Mouse (Mus musculus) monocyte, adult 59 days (primary cell): Measurements from ENCODE around the gene Serpinb9c. TPM values are rescaled to one million over a fixed set of nuclear protein-coding genes. Genes with fewer than 3 reads are reported as not detected.

ENCODE experiments used
- total RNA-seq, 2 experiments: library from RNA; stranded (reverse); gene quantifications; one replicate each; pipeline ENCODE4 v1.2.4; 2023

Serpinb9c gene
- not detected for total RNA-seq

GRCm38 (mm10) chr13:33159642-33160041 is at the start of gene Serpinb9c:
Serpinb9c (minus strand) TSS chr13:33159742.

DNA sequence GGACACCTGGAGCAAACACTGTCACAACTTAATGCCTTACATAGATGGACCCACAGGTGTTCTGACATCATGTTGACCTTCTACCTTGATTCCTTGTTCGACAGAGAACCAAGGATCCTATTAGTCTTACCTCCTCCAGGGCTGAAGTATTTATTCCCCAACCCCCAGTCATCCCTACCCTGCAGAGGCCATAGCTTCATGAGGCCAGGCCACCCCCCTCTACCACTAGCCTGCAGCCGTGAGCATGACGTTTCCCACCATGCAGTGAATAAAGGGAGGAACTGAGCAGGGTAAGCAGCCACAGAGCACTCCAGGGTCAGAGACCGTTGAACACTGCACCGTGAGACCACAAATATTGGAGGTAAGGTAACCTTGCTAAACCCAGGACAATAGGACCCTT is 33.1 kb upstream of the Serpinb9c start, which contains the start of gene Serpinb9d:
Gene Serpinb9d, plus strand, starts transcription at position 301 of the 400 bp plus-strand sequence.

Other genes starting within 250 kb of the Serpinb9c start
- gene Serpinb6b, start 194.5 kb downstream of the Serpinb9c start, total RNA-seq: 1 to 10 TPM; 2.1 to 2.4 TPM
- gene Serpinb9, start 156.5 kb downstream of the Serpinb9c start, total RNA-seq: 1 to 10 TPM; 3.6 to 3.7 TPM
- gene Serpinb9b, start 132.3 kb downstream of the Serpinb9c start, total RNA-seq: not detected
- under 1 TPM in 1 of 2 experiments, not detected in 1; 0.39 TPM for gene Serpinb1b, start 81.2 kb downstream of the Serpinb9c start, total RNA-seq
- gene Serpinb9d, start 33.2 kb upstream of the Serpinb9c start, total RNA-seq: not detected
- not detected for gene Serpinb9e, start 89.9 kb upstream of the Serpinb9c start, total RNA-seq
- gene Serpinb9f, start 164.3 kb upstream of the Serpinb9c start, total RNA-seq: not detected
- not detected for gene Gm11397, start 236.0 kb upstream of the Serpinb9c start, total RNA-seq